Mouse (Mus musculus): Measurements from ENCODE around the gene Styx. TPM values are rescaled to one million over a fixed set of nuclear protein-coding genes. Genes with fewer than 3 reads are reported as not detected.

Gene Styx
- polyA plus RNA-seq, 1 experiment = 14.7 TPM

DNA sequence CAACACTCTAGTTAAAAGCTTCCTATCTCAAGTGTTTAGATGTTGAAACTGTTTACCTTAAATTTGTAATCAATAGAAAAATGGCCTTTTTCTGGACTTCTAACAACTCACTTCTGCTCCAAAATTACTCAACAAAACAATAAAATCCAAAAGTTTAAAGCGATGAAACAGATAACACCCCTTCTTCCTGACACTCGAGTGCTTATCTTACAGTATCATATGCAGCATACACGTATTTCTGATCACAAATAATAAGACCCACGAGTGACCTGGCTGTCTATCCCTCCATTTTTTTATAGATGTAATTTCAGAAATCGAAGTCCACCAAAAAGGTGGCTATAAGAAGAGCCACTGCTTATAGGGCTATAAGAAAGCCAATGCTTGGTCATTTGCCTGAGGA is 34.0 kb upstream of the Styx start:
- no peak for DNase-seq
- Histone ChIP-seq H3K4me1 (ENCODE audit: control insufficient read depth, insufficient read depth, low read length) (peaks cover 8% of the 10 kb centered on the region; the same call in 1 of the 2 replicates), H3K27me3 (ENCODE audit: control insufficient read depth, insufficient read depth, low read length) (no peaks in the 10 kb centered on the region), H3K4me3 (replicated peaks; ENCODE audit: insufficient read depth, low read depth, low read length) (peak overlapping the region; percentile 97), H3K27ac (ENCODE audit: insufficient read depth, low read length) (no peak overlapping the region)
- no peak for TF ChIP-seq CTCF (IDR thresholded peaks at IDR 0.05; ENCODE audit: borderline replicate concordance, insufficient read depth, low read depth, low read length)
- no peak for TF ChIP-seq POLR2A (IDR thresholded peaks at IDR 0.05; ENCODE audit: borderline replicate concordance, insufficient read depth, low read length)
- WGBS = 64% methylated on average over 5 of the region's 5 CpGs

DNA sequence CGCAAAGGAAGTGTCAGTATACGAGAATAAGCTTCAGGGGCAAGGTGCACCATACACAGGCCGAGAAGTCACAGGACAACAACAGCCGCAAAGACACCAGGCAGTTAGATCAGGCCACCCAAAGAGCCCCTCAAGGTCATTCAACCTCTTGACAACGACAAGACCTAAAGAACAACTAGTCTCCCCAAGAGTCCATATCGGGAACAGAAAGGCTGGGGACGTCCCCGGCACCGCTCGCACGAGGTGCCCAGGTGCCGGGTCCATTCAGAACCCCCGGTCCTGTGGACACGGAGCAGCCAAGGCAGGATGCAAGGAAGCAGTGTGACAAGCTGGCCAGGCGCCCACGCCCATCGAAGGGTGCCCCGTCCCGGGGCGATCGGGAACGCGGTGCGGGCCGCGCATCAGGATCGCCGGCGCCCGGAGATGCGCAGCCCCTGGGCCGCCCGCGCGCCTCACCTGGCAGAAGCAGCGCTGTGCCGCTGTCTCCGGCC is 32.9 kb upstream of the Styx start:
- Histone ChIP-seq H3K27me3 (ENCODE audit: control insufficient read depth, insufficient read depth, low read length) (no peaks in the 10 kb centered on the region), H3K4me1 (ENCODE audit: control insufficient read depth, insufficient read depth, low read length) (peaks cover 8% of the 10 kb centered on the region; the same call in 1 of the 2 replicates), H3K27ac (ENCODE audit: insufficient read depth, low read length) (peak overlapping the region; percentile 88), H3K4me3 (replicated peaks; ENCODE audit: insufficient read depth, low read depth, low read length) (peak overlapping the region; percentile 97)
- under 1% methylated on average over 38 of the region's 38 CpGs for WGBS
- DNase-seq = peak in 1 of 2 experiments; percentile 68
- TF ChIP-seq CTCF (IDR thresholded peaks at IDR 0.05; ENCODE audit: borderline replicate concordance, insufficient read depth, low read depth, low read length) = no peak

- Histone ChIP-seq H3K4me1 (ENCODE audit: control insufficient read depth, insufficient read depth, low read length) (peaks cover 8% of the 10 kb centered on the region; the same call in 1 of the 2 replicates), H3K27ac (ENCODE audit: insufficient read depth, low read length) (peak within 1 kb of the TSS; percentile 88), H3K4me3 (replicated peaks; ENCODE audit: insufficient read depth, low read depth, low read length) (peak within 1 kb of the TSS; percentile 97), H3K27me3 (ENCODE audit: control insufficient read depth, insufficient read depth, low read length) (no peaks in the 10 kb centered on the region)
- TF ChIP-seq POLR2A (IDR thresholded peaks at IDR 0.05; ENCODE audit: borderline replicate concordance, insufficient read depth, low read length) (peak; percentile 86), CTCF (IDR thresholded peaks at IDR 0.05; ENCODE audit: borderline replicate concordance, insufficient read depth, low read depth, low read length) (no peak)
- peak; percentile 88 to 90 for DNase-seq
- WGBS = 2% methylated on average over 74 of the region's 74 CpGs
These were observed 32.3 kb upstream of the Styx start, which contains the start of gene Ero1l for GRCm38 (mm10) chr14:45318426-45319236. TSS of gene Ero1l (minus strand) at chr14:45318771.

GRCm38 (mm10) chr14:45319237-45319610 is 31.7 kb upstream of the Styx start:
- Histone ChIP-seq H3K27me3 (ENCODE audit: control insufficient read depth, insufficient read depth, low read length) (no peaks in the 10 kb centered on the region), H3K27ac (ENCODE audit: insufficient read depth, low read length) (no peak overlapping the region), H3K4me1 (ENCODE audit: control insufficient read depth, insufficient read depth, low read length) (peaks cover 8% of the 10 kb centered on the region; the same call in 1 of the 2 replicates), H3K4me3 (replicated peaks; ENCODE audit: insufficient read depth, low read depth, low read length) (peak overlapping the region; percentile 97)
- DNase-seq = no peak
- 55% methylated on average over 3 of the region's 3 CpGs for WGBS
- no peak for TF ChIP-seq CTCF (IDR thresholded peaks at IDR 0.05; ENCODE audit: borderline replicate concordance, insufficient read depth, low read depth, low read length)
- no peak for TF ChIP-seq POLR2A (IDR thresholded peaks at IDR 0.05; ENCODE audit: borderline replicate concordance, insufficient read depth, low read length)

GRCm38 (mm10) chr14:45320111-45320510 is 30.8 kb upstream of the Styx start:
- no peak for TF ChIP-seq CTCF (IDR thresholded peaks at IDR 0.05; ENCODE audit: borderline replicate concordance, insufficient read depth, low read depth, low read length)
- TF ChIP-seq POLR2A (IDR thresholded peaks at IDR 0.05; ENCODE audit: borderline replicate concordance, insufficient read depth, low read length) = no peak
- Histone ChIP-seq H3K27ac (ENCODE audit: insufficient read depth, low read length) (no peak overlapping the region), H3K27me3 (ENCODE audit: control insufficient read depth, insufficient read depth, low read length) (no peaks in the 10 kb centered on the region), H3K4me3 (replicated peaks; ENCODE audit: insufficient read depth, low read depth, low read length) (no peak overlapping the region), H3K4me1 (ENCODE audit: control insufficient read depth, insufficient read depth, low read length) (peaks cover 8% of the 10 kb centered on the region; the same call in 1 of the 2 replicates)
- no peak for DNase-seq
- 71% methylated on average over 4 of the region's 4 CpGs for WGBS

- Histone ChIP-seq H3K4me1 (ENCODE audit: control insufficient read depth, insufficient read depth, low read length) (peaks cover 8% of the 10 kb centered on the region; the same call in 1 of the 2 replicates), H3K27ac (ENCODE audit: insufficient read depth, low read length) (no peak overlapping the region), H3K27me3 (ENCODE audit: control insufficient read depth, insufficient read depth, low read length) (no peaks in the 10 kb centered on the region), H3K4me3 (replicated peaks; ENCODE audit: insufficient read depth, low read depth, low read length) (no peak overlapping the region)
- TF ChIP-seq POLR2A (IDR thresholded peaks at IDR 0.05; ENCODE audit: borderline replicate concordance, insufficient read depth, low read length) (no peak), CTCF (IDR thresholded peaks at IDR 0.05; ENCODE audit: borderline replicate concordance, insufficient read depth, low read depth, low read length) (no peak)
- DNase-seq = no peak
- WGBS = 91% methylated on average over 3 of the region's 3 CpGs
These were observed 29.8 kb upstream of the Styx start for GRCm38 (mm10) chr14:45321067-45321466.

DNA sequence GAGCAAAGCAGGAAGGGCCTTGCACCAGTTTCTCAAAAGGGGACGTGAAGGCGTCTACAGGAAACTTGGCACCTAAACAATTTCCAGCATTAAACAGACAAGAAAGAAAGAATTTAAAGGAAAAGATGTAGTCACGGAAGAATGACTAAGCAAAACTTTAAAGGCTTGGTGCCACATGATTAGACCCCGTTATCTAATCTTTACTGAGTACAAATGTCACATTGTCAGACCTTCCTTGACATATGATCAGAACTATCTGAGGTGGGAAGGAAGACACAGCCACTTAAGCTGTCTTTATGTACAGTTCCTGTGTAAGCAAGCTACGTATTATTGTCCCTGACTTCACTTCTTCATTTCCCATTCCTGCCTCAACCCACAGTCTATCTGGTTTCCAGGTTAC is 29.3 kb upstream of the Styx start:
- Histone ChIP-seq H3K27me3 (ENCODE audit: control insufficient read depth, insufficient read depth, low read length) (no peaks in the 10 kb centered on the region), H3K4me1 (ENCODE audit: control insufficient read depth, insufficient read depth, low read length) (peaks cover 5% of the 10 kb centered on the region; the same call in 1 of the 2 replicates), H3K4me3 (replicated peaks; ENCODE audit: insufficient read depth, low read depth, low read length) (no peak overlapping the region), H3K27ac (ENCODE audit: insufficient read depth, low read length) (no peak overlapping the region)
- no peak for DNase-seq
- WGBS = 73% methylated on average over 5 of the region's 5 CpGs
- TF ChIP-seq POLR2A (IDR thresholded peaks at IDR 0.05; ENCODE audit: borderline replicate concordance, insufficient read depth, low read length) (no peak), CTCF (IDR thresholded peaks at IDR 0.05; ENCODE audit: borderline replicate concordance, insufficient read depth, low read depth, low read length) (no peak)

GRCm38 (mm10) chr14:45322450-45322849 is 28.4 kb upstream of the Styx start:
- 84% methylated on average over 2 of the region's 2 CpGs for WGBS
- Histone ChIP-seq H3K27me3 (ENCODE audit: control insufficient read depth, insufficient read depth, low read length) (no peaks in the 10 kb centered on the region), H3K4me3 (replicated peaks; ENCODE audit: insufficient read depth, low read depth, low read length) (no peak overlapping the region), H3K27ac (ENCODE audit: insufficient read depth, low read length) (no peak overlapping the region), H3K4me1 (ENCODE audit: control insufficient read depth, insufficient read depth, low read length) (no peaks in the 10 kb centered on the region; the same call in 1 of the 2 replicates)
- no peak for TF ChIP-seq POLR2A (IDR thresholded peaks at IDR 0.05; ENCODE audit: borderline replicate concordance, insufficient read depth, low read length)
- TF ChIP-seq CTCF (IDR thresholded peaks at IDR 0.05; ENCODE audit: borderline replicate concordance, insufficient read depth, low read depth, low read length) = no peak
- no peak for DNase-seq

Measured in cerebellum, adult 2 months (tissue).